Mouse (Mus musculus): ENCODE data around the gene Tnni1.
A peak's percentile ranks its signal among the peaks of the same experiment; 100 is the strongest.

Tnni1 gene

DNA sequence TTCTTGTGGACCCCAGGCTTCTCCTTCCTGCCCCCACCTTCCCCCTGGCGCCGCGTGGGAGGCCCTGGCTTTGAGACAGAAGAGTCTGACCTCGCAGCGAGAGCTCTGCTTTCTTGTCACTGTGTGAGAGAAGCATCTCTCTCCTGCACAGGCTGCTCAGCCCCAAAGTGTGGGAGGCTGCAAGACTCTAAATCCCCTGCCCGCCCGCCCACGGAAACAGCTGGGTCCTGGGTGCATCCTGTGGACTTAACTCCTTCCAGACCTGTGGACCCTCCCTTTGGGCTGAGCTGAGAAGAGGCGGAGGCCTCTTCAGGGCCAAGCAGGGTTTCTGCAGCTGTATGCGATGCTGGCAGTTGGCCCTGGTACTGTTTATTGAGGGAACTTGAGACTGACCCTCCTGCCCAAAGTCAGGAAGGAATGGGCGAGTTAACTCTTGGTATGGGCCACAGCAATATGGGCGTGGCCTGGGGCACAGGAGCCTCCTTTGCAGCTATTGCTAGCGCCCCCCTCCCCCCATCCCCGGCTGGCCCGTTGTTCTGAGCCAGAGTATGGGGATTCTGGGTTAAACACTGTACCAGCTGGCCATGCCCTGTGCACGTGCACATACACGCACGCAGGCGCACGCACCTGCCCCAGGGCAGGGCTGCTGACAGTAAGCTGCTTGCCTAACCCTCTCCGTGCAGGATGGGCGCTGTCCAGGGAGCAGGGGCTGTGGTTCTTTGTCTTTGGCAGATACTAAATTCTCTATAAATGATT, at the start of gene Tnni1:
Gene Tnni1, plus strand, starts transcription at position 655 of the 756 bp plus-strand sequence.
- DNase-seq (ENCODE audit: low read depth, low spot score), result no peak

DNA sequence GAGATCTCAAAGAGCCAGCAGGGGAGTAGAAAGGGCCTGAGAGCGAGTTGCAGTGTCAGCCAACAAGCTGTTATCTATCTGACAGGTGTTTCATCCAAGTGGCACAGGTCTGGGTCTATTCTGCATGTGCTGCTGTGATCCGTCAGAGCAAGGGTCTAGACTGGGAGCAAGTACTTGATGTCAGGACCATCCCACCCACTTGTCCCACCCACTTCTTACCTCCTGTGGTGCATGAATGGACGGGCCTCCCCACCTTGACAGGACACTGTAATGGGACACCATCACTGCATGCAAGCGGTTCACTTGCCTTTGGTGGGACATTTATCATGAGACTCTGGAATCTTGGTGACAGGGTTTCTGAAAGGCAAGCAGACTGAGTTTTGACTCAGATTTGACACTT, 49.4 kb upstream of the Tnni1 start:
- DNase-seq (ENCODE audit: low read depth, low spot score), result peak; percentile 45

DNA sequence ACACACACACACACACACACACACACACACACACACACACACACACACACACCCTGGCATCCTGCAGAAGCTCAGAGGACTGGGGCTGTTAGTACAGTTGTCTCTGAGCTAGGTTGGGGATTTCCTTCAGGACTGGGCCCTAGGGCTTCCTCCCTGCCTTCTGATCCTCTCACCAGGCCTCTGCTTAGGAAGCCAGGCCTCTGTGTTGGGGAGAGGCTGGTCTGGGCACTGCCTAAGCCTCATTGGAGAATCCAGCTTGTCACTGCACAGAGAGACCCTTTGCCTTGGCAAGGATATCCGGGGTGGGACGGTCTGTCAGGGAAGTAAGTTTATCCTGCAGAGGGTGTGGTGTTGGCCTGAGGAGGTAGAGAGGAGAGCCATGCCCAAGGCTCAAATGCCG, 48.9 kb upstream of the Tnni1 start:
- no peak for DNase-seq (ENCODE audit: low read depth, low spot score)

DNA sequence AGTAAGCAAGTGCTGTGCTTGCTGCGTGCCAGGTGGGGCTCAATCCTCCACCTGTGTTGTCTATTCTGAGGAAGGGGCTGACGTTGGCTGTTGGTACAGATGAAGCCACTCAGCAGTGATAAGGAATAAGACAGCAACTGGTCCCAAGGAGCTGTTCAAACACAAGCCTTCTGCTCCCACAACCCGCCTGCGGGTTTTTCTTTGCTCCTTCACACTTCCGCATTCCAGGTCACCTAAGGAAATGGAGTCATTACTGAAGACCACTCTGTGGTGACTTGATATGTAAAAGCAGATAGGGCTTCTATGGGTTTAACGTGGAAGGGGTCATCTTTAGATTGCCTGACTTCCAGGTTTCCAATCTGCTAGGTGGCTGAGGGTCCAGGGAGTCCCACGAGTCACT, 47.8 kb upstream of the Tnni1 start:
- DNase-seq (ENCODE audit: low read depth, low spot score), result no peak

DNA sequence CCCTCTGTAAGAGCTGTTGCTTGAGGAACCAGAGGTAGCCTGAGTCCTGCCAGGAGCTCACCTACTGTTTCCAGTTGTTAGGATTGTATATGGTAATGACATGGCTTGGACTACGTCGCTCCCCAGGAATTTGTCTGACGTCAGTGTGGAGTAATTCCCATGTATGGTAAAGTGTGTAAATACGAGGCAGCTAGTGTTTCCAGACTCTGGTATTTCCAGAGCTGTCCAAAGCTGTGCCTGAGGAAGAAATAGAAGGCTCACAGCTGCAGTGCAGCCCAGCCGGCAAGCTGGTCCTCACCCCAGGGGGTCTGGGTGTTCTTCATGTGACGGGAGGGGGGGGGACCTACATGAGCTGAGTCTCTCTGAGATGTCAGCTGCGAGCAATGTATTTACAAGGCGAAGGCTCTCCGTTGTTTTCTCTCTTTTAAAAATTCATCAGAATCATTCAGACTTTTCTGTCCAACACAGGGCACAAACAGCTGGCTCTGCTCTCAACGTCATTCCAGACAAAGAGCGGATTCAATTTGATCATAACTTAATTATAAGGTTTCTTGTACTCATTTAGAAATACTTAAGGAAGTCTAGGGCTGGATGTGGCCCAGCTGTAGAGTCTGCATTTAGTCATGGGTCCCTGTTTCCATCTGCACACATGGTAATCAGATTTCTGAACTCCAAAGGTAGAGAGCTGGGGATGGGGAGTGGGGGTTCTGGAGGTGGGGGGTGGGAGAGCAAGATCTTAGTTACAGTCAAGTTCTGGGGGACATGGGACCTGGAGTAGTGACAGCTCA, 47.1 kb upstream of the Tnni1 start:
- peak; percentile 84 for DNase-seq (ENCODE audit: low read depth, low spot score)

DNA sequence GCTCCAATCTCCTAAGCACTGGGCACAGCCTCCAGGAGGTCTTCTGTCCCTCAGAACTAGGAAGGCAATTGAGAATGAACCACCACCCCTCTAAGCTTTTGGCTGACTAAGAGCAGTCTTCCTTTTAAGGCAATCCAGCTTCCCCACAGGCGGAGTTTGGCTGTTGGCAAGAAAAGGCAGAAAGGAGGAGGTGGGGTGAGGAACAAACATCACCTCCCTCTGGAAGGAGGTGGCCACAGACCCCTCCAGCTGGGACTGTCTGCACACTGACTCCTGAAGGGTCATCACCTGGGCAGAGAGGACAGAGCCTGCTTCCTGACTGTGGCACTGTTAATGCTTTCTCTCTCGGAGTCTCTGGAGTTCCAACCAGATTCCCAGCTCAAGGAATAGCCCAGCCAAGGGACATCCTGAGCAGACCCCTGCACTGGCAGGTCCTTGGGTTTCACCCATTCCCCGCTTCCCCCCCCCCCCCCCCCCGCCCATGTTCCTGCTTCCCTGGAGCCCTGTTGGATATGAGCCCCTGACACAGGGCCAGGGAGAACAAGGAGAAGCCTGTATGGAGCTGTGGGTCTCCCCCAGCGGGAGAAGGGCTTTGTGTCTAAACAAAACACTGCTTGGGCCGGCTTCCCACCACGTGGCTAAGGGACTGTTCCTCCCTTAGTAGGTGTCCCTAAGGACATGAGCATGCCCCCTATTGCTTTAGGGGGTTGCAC, 44.9 kb upstream of the Tnni1 start:
- DNase-seq (ENCODE audit: low read depth, low spot score), result no peak

DNA sequence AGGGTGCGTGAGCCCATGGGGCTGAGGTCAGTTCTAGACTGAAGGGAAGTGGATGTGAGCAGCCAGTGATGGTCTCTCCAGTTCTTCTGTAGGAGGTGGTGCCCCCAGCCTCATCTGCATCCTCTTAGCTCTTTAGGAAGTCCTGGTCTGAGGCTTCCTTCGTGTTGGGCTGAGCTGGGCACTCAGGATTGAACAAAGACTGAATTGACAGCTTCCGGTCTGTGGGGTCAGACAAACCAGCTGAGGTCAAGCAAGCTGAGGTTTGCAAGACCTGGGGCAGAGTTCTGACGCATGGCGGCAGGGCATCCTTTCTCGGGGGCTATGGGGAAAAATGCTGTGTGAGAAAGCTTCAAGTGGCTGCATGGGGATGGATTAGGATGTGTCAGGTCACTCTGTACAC, 43.8 kb upstream of the Tnni1 start:
- DNase-seq (ENCODE audit: low read depth, low spot score), result peak; percentile 38

- no peak for DNase-seq (ENCODE audit: low read depth, low spot score)
Observed at GRCm38 (mm10) chr1:135744987-135745386, 34.2 kb upstream of the Tnni1 start.

DNA sequence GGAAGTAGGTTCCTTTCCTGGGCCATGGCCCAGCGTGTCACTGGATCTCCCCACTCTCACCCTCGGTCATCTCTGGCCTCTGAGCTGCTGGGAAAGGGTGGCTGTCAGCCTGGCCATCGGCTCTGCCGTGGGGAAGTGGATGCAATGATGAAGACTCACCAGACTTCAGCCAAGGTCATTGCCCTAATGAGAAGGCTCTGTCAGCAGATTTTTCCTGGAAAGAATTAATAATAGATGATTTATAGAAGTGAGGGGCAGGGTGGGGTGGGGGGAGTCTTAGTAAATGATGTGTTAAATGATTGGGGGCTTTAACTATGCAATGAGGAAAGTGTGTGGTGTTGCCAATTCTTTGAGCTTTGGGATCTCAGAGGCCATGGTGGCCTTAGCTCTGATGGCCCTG, 33.0 kb upstream of the Tnni1 start:
- no peak for DNase-seq (ENCODE audit: low read depth, low spot score)

- DNase-seq (ENCODE audit: low read depth, low spot score), result peak; percentile 97
Observed at GRCm38 (mm10) chr1:135752737-135753348, 26.4 kb upstream of the Tnni1 start.

DNA sequence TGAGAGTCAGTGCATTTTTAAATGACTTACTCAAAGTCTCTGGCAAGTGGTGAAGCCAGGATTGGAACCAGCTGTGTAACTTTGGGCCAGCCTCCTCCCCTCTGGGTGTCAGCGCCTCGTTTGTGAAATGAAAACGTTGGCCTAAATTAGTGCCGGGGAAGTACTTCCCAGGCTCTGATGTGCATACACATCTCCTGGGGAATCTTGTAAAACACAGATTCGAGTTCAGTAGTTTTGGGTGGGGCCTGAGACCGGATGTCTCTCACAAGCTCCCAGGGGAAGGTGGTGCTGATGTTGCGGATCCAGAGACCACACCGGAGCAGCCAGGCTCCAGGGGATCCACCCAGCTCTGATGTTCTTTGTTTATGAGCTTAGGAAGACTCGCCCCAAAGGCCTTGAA, 23.9 kb upstream of the Tnni1 start:
- DNase-seq (ENCODE audit: low read depth, low spot score), result no peak

GRCm38 (mm10) chr1:135755913-135756312, 23.3 kb upstream of the Tnni1 start:
- no peak for DNase-seq (ENCODE audit: low read depth, low spot score)

DNA sequence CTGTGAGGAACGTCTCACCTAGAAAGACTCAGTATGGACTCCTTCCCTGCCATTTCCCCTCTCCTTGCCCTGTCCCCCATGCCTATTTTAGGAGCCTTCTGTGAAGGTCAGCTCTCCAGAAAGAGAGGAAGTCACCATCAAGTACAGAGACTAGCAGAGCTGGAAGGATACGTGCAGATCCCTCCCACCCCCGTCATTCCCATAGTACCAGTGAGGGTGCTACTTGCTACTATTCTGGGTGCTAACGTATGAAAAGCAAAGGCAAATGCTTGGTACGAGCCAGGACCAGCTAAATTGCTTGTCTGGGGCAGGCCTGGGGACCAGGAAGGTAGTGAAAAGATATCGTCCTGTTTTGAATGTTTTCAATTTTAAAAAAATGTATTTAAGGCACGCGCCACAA, 21.9 kb upstream of the Tnni1 start:
- no peak for DNase-seq (ENCODE audit: low read depth, low spot score)

DNA sequence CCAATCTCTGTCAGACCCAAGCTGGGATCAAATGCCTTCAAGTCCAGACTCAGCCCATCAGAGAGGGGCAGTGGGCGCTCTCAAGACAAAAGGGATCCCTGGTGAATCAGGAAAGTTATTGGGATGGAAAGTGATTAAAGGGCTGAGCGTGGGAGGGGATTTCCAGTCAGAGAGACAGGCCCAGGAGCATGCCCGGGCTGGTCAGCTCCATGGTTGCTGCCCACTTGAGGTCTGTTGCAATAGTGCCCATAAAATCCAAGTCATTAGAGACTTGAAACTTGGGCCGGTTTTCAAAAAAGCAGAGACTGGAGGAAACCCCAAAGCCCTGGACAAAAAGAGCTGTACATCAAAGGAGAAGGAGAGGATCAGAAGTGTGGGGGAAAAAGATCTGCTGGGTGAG, 19.5 kb upstream of the Tnni1 start:
- no peak for DNase-seq (ENCODE audit: low read depth, low spot score)

DNA sequence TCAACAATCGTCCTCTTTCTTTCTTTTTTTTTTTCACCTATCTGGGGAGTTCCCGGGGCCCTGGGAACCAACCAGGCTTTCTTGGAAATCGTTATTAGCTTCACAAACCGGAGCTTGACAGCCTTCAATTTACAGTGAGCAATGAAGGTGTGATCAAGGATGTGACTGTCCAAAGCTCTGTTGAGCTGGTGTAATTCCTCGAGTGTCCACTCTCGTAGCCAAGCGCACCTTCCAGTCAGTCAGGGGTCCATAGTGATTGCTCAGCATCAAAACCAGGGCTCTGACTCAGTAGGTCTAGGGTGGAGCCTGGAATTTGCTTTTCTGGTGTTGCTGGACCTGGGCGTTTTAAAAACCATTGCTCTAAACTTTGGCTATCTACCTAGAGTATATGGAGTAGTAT, 19.0 kb upstream of the Tnni1 start:
- no peak for DNase-seq (ENCODE audit: low read depth, low spot score)

GRCm38 (mm10) chr1:135761728-135762127, 17.5 kb upstream of the Tnni1 start:
- DNase-seq (ENCODE audit: low read depth, low spot score), result no peak

DNA sequence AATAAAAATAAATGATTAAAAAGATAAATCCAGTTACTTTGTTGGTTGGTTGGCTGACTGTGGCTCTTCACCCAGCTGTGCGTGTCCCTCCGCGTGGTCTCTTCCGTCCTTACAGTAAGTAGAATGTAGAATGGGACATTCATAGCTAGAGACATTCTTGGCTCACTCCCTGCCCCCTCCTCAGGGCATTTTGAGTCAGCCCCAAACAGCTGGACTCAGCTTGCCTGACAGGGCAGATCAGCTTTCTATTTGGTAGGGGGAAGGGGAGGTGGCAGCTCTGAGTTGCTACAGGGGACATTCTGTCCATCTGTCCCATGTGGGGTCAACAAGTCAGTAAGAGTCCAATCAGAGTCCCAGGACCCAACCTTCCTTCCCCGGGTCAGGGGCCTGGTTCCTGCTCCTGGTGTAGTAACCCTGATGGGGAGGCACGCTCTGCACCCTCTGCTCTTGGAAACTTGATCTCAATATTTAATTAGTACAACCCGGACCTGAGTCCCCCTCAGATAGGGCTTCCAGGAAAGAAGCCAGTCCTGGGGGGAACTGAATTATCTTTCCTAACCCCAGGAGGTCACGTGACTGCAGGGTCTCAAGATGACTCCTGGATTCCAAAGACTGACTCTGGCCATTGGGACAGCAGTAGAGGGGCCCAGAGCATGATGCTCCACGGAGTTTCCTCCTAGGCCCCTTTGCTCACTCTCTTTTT, 15.6 kb upstream of the Tnni1 start:
- DNase-seq (ENCODE audit: low read depth, low spot score), result no peak

GRCm38 (mm10) chr1:135764206-135764528, 15.1 kb upstream of the Tnni1 start:
- DNase-seq (ENCODE audit: low read depth, low spot score), result no peak

GRCm38 (mm10) chr1:135765645-135766591, 13.3 kb upstream of the Tnni1 start, which contains the start of gene Phlda3:
Gene Phlda3, plus strand, starts transcription at chr1:135766119.
- peak; percentile 77 for DNase-seq (ENCODE audit: low read depth, low spot score)

- no peak for DNase-seq (ENCODE audit: low read depth, low spot score)
Observed at GRCm38 (mm10) chr1:135766592-135767306, 12.5 kb upstream of the Tnni1 start.

Measured in mesoderm, embryonic 11.5 days (tissue).